Mouse (Mus musculus) MEL (cell line): ENCODE results near the gene Arhgdia.

Source experiments
- CHD1 ChIP-seq: IDR thresholded peaks from 2 replicates; pipeline ENCODE4 v1.6.1; 2012; ENCODE audit warnings: low read depth, mild to moderate bottlenecking, inconsistent platforms, low read length, improper control_type of control experiment
- CHD2 ChIP-seq: IDR thresholded peaks from 2 replicates; pipeline ENCODE4 v1.6.1; 2011; ENCODE audit warnings: low read length, improper control_type of control experiment
- CTCF ChIP-seq, 3 experiments: IDR thresholded peaks in 2 of 3; conservative IDR thresholded peaks in 1 of 3; 2 replicates each; pipeline ENCODE4 v1.5.1; 2011 to 2012; ENCODE audit warnings: low read length in 3 of 3, low read depth in 2 of 3, mild to moderate bottlenecking in 2 of 3, improper control_type of control experiment in 1 of 3, inconsistent platforms in 1 of 3, mixed read lengths in 1 of 3, moderate library complexity in 1 of 3; ENCODE audit not compliant: control insufficient read depth in 1 of 3, insufficient read depth in 1 of 3, poor library complexity in 1 of 3, severe bottlenecking in 1 of 3
- ELF1 ChIP-seq: IDR thresholded peaks from 2 replicates; pipeline ENCODE4 v1.6.1; 2014; ENCODE audit warnings: low read depth, mild to moderate bottlenecking, inconsistent platforms, low read length, improper control_type of control experiment, moderate library complexity
- EP300 ChIP-seq, 2 experiments: IDR thresholded peaks; 2 replicates each; pipeline ENCODE4 v1.6.1; 2011; ENCODE audit warnings: improper control_type of control experiment in 2 of 2, low read length in 2 of 2, low read depth in 1 of 2, mild to moderate bottlenecking in 1 of 2
- GATA1 ChIP-seq: IDR thresholded peaks from 2 replicates; pipeline ENCODE4 v1.6.1; 2011; ENCODE audit warnings: low read depth, low read length, improper control_type of control experiment
- MYC ChIP-seq: IDR thresholded peaks from 2 replicates; pipeline ENCODE4 v1.6.1; 2011; ENCODE audit warnings: low read depth, mild to moderate bottlenecking, low read length, improper control_type of control experiment, moderate library complexity
- POLR2A ChIP-seq, 2 experiments: IDR thresholded peaks; 2 replicates each; pipeline ENCODE4 v1.6.1; 2011 to 2012; ENCODE audit warnings: low read length in 2 of 2, mild to moderate bottlenecking in 2 of 2, control low read depth in 1 of 2, improper control_type of control experiment in 1 of 2, low read depth in 1 of 2, moderate library complexity in 1 of 2; ENCODE audit not compliant: control insufficient read depth in 1 of 2, insufficient read depth in 1 of 2, poor library complexity in 1 of 2
- POLR2AphosphoS2 ChIP-seq: IDR thresholded peaks from 2 replicates; pipeline ENCODE4 v1.6.1; 2011; ENCODE audit warnings: low read length, improper control_type of control experiment
- RCOR1 ChIP-seq: IDR thresholded peaks from 2 replicates; pipeline ENCODE4 v1.6.1; 2012; ENCODE audit warnings: low read depth, mild to moderate bottlenecking, inconsistent platforms, low read length, improper control_type of control experiment
- SMC3 ChIP-seq: IDR thresholded peaks from 2 replicates; pipeline ENCODE4 v1.6.1; 2011; ENCODE audit warnings: low read depth, low read length, improper control_type of control experiment
- TBP ChIP-seq: IDR thresholded peaks from 2 replicates; pipeline ENCODE4 v1.8.0; 2011; ENCODE audit warnings: low read depth, low read length, improper control_type of control experiment
- USF1 ChIP-seq: IDR thresholded peaks from 2 replicates; pipeline ENCODE4 v1.6.1; 2014; ENCODE audit warnings: low read depth, mild to moderate bottlenecking, inconsistent platforms, low read length, improper control_type of control experiment, moderate library complexity
- ZNF384 ChIP-seq: IDR thresholded peaks from 2 replicates; pipeline ENCODE4 v1.6.1; 2012; ENCODE audit warnings: low read depth, mild to moderate bottlenecking, inconsistent platforms, low read length, improper control_type of control experiment

DNA sequence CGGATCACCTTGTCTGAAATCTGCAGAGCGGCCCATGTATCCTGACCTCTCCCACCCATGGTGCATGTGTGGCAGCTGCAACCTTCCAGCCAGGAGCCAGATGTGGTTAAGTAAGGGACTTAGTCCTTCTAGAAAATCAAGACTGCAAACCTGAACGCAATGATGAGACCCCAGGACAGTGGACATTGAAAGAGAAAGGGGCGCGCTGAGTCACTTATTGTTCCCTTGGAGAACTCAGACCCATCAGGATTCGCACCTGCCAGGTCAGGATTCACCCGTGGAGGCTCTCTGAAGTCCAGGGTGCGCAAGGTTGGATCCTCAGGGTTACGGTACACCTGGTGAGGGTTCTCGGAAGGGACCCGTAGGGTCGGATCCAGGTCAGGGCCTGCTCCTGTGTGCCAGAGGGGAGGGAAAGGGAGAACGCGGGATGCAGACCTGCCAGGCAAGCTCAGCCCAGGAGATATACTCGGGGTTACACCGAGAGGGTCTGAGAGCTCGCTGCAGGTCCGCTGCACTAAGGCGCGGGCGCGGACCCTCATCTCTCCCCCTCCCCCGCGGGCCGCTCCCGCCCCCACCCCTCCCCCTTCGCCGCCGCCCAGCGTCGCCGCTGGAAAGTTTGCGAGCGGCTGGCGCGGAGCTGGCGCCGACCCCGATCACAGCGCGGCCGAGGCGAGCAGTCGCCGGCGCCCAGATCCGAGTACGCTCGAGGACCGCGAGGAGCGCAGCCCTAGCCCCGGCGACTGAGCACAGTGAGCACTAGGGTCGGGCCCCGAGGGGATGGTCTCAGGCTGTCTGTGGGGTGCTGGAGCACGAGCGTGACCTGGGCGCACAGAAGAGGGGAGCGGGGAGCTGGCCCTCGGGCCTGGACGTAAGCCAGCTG, 51.1 kb downstream of the Arhgdia start, which contains the start of gene Gcgr:
- TF ChIP-seq GATA1: no peak
- TF ChIP-seq POLR2A (IDR thresholded peaks at IDR 0.05; ENCODE audit: control insufficient read depth in 1 of 2, insufficient read depth in 1 of 2, low read depth in 1 of 2, low read length in 2 of 2, poor library complexity in 1 of 2): no peak
- TF ChIP-seq CTCF (IDR thresholded peaks at IDR 0.05 in 2 of 3, conservative IDR thresholded peaks at IDR 0.05 in 1 of 3; ENCODE audit: control insufficient read depth in 1 of 3, insufficient read depth in 1 of 3, low read depth in 2 of 3, low read length in 3 of 3, poor library complexity in 1 of 3, severe bottlenecking in 1 of 3): no peak
- TF ChIP-seq CHD2: no peak
- TF ChIP-seq ZNF384: no peak
- no peak for TF ChIP-seq POLR2AphosphoS2
- TF ChIP-seq EP300 (IDR thresholded peaks at IDR 0.05; ENCODE audit: low read depth in 1 of 2, low read length in 2 of 2): no peak
- no peak for TF ChIP-seq USF1
- TF ChIP-seq RCOR1: no peak
- no peak for TF ChIP-seq ELF1
- no peak for TF ChIP-seq MYC
- TF ChIP-seq TBP: no peak
- TF ChIP-seq SMC3: no peak
- TF ChIP-seq CHD1: no peak
